Mouse (Mus musculus): Measurements from ENCODE around the gene Zbtb7b.

Gene Zbtb7b

DNA sequence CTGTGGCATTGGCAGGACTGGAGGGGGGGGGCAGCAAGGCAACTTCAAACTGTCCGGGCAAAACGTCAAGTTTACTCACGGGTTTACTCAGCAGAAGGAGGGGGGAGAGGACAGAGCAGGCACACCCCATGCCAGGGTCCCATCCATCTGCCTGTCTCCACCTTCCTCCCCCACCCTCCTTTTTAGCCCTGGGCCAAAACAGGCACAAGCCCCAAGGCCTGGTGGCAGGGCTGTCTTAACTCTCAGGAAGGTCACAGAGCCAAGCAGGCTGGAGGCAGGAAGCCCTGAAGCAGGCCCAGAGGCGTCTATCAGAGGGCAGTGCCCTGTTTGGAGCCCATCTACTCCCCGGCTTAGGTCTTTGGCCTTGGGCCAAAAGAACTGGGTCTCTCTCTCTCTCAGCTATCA lies 4.5 kb downstream of the Zbtb7b start:
- DNase-seq (ENCODE audit: low read depth, low spot score) = no peak

DNA sequence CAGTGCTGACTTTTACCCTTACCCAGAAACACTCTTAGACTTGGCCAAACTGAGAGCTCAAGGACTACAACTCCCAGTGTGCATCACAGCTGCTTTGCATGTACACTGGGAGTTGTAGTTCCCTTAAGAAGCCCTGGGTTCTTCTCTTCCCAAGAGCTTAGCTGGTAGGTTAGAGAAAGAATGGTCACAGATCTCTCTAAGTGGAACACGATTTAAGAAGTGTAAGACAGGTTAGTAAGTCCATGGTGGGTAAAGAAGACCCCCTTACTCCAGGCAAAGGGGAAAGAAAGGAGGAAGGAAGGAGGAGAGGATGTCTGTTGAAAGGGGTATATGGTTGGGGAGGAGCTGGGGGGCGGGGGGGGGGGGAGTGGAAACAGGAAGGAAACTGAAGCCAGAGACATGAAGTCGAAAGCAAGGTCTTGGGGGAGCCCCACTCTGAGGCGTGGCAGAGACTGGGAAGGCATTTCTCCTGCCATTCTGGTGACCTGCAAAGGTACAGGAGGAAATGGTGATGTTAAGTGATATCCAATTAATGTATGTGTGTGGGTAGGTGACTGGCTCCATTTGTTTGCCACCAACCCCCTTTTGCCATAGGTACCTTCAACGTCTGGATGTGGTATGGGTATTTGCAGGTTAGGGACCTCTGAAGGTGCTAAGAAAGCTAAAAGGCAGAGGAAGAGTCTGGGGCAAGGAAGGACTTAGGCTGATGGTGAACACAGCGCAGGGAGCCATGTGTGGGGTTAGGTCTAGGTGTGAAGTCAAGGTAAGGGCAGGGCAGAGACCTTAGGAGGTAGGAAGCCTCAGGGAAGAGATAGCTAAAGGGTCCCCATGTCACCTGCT lies 5.5 kb downstream of the Zbtb7b start:
- DNase-seq (ENCODE audit: low read depth, low spot score) = no peak

DNA sequence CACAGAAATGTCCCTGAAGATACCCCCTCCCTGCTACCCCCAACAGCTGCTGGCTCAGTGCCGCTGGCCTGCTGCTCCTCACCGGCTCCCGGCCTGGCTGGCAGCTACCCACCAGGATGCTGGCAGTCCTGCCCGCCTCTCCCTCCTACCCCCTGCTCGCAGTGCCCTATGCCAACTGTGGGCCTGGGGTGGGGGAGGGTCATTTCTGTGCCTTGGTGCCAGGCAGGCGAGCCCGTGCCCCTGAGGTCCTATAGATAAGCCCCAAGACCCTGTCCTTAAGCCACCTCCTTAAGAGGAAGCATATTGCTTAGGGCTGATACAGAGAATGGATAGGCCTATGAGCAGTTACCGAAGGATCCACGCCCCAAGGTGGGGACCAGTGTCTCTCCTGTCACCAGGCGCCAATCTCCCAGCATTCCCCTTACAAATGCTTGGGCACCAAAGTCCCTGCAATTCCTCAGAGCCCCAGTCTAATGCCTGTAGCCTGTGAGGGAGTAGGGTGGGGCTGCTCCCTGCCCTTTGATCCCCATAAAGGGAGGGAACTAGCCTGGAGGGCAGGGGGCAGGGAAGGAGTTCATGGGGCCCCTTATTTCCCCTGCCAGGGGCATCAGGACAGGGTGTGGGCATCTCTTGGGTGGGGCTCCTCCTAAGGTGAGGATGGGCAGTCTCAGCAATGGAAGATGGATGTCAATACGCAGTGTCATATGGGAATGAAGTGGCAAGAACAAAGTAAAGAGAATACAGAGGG lies 6.3 kb downstream of the Zbtb7b start:
- DNase-seq (ENCODE audit: low read depth, low spot score) = no peak

DNA sequence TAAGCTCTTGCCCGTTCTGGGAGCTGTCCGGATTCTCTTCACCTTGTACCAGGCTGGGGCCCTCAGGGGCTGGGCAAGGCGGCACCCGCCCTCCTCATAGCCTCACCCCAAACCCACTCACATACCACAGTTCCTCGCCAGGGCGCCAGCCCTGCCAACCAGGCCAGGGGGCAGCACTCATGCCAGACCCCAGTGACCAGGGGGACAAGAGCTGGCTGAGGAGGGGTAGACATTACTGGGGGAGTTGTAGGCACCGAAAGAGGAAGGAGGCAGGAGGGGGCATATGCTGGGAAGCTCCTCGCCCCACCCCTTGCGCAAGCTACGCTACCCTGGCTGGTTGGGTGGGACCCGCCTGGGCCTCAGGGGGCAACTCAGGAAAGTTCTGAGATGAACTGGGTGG lies 6.9 kb downstream of the Zbtb7b start:
- no peak for DNase-seq (ENCODE audit: low read depth, low spot score)

DNA sequence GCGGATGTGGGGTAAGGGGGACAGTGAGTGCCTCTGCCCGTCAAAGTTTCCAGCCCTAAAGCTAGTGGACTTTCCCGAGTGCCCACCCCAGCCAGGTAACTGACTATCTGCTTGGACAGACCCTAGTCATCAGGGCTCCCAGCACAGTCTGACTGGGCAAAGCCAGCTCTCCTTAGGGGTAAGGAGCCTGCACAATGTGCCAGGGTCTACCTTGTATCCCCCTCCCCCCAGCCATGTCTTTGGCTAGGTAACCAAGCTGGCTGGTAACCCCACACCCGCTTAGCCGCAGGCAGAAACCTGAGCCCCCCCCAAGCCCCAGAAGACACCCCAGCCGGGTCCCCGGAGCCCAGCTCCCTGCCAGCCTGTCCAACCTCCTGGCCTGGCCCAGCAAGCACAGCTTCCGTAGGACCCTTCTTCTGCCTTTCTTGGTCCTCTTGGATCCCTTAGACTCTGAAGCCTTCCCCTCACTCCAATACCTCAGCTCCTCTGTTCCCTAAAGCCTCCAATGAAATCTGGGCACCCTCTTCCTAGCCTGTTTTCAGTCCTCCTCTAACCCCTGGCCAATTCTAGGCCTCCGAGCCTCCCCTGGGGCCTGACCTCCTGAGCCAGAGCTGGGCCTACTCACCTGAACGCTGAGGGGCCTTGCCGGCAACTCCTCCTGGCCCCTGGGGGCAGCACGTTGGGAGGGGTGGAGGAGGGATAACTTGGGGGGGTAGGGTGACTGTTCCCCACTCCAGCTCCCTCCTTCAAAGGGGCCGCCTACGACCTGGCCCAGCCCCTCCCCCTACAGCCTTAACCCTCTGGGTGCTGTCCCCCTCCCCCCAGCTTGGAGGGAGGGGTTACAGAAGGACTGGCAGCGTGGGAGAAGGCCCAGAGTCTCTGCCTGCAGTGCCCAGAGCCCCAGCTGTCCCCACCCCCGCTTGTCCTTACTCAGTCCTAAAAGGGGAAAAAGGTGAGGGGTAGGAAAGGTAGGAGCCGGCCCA lies 7.8 kb downstream of the Zbtb7b start:
- no peak for DNase-seq (ENCODE audit: low read depth, low spot score)

DNA sequence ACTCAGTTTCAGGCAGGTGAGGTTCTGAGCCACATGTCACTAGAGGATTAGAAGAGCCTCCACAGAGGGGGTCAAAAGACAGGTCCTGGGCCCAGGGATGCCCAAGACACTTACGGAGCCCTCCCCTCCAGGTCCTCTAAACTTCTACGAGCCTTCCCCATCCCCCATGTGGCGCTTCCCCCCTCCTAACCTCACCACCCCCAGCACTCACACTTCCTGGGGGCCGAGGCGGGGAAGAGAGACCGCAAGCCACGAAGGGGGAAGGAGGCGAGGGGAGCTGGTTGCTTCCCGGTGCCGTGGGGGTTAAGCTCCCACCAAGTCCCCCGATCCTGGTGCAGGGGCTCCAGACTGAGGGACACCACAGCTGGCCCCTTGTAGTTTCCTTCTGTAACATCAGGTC lies 9.1 kb downstream of the Zbtb7b start:
- DNase-seq (ENCODE audit: low read depth, low spot score) = no peak

DNA sequence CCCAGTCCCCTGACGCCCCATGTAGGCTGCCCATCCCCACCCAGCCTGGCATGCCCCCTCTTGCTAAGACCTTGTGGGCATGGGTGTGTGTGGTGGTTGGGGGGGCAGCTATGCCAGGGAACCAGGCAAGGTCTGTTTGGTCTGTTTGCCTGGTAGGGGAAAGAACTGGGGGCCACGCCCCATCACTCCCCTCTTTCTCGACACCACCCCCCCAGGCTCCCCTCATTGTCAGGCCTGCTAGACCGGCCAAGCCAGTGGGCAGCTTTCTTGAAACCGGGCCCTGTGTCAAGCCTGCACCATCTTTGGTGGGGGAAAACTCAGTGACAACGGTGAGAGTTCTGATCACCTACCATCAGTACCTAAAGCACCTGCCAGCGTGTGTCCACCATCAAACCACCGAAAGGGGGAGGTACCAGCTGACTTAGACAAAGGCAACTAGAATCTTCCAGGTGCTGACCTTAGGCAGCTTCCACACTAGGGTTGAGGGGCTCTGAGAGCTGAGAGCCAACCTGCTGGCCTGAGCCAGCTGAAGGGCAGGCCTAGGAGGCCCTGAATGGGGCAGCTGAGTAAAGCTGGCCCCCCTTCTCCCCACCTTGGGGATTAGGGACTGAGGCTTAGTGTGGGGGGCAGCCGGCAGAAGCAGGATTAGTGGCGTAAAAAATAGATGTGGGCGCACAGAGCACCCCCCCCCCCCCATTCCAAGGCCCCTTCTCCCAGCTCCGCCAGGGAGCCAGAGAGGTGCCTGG lies 10.1 kb downstream of the Zbtb7b start:
- DNase-seq (ENCODE audit: low read depth, low spot score) = peak; percentile 84

DNA sequence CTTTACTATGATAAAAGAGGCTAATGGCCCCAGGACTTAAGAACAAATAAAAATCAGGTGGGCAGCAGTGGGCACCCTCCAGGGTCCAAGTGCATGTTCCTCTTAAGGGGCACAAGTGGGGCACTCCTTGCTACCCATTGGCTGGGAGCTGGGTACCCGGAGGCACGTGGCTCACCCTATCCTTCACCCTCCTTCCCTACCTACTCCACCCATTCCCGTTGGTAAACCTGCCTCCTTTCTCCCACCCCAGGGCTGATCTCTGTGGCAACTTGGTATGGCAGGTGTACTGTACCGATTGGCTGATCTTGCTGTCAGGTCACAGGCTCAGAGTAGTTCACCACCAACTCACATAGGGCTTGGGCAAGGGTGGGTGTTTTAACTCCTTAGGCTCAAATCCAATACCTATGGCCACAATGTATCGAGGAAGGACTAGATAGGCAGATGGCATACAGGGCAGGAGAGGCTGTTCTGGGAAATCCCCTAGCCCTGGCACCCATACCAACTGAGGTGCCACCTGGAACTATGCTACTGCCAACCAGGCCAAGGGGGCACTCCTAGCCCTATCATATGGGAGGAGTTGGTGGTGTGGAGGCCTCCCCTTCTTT lies 10.8 kb downstream of the Zbtb7b start:
- no peak for DNase-seq (ENCODE audit: low read depth, low spot score)

DNA sequence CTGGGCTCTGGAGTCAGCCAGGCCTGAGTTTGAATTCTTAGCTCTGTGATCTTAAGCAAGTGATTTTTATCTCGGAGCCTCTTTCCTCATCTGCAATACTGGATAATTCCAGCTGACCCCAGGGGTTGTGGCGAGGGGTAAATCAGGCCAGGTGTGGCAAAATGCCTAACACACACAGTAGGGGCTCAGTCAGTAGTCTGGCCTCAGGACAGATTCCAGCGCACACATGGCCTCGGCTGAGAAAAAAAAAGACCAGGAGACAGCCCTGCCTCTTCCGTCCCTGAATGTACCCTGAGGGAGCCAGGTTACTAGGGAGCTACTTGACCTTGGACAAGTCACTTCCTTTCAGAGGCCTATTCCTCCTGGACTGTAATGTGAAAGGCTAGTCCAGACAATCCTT lies 11.6 kb downstream of the Zbtb7b start:
- DNase-seq (ENCODE audit: low read depth, low spot score) = no peak

DNA sequence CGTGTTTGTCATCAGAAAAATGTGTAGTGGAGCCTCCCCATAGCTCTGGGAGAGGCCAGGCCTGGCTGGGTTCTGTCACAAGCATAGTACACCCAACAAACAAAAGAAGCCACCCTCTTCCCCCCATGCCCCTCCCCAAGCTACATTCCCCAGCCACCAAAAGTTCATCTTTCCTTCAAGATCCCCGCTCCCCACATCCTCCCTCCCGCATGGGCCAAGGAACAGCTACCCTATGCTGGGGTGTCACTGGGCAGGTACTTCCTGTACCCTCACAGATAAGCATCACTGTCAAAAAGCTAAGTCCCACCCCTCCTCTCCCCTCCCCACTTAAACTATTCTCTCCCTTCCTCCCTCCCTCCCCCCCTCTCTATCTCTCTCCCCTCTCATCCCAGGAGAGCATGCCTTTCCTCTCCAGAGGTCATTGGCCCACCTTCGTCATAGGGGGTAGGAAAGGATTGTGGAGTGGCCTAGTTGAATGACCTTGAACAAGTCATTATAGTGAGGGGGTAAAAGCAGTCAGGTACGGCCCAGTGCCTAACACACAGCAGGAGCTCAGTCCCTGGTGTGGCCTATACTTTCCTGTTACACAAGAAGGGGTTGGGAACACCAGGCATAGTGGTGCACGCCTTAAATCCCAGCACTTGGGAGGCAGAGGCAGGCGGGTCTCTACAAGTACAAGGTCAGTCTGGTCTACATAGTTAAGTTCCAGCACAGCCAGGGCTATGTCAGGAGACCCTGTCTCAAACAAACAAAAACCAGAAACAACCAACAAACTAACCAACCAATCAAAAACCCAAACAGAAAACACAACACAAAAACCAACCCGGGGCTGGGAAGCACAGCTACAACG lies 12.3 kb downstream of the Zbtb7b start:
- no peak for DNase-seq (ENCODE audit: low read depth, low spot score)

DNA sequence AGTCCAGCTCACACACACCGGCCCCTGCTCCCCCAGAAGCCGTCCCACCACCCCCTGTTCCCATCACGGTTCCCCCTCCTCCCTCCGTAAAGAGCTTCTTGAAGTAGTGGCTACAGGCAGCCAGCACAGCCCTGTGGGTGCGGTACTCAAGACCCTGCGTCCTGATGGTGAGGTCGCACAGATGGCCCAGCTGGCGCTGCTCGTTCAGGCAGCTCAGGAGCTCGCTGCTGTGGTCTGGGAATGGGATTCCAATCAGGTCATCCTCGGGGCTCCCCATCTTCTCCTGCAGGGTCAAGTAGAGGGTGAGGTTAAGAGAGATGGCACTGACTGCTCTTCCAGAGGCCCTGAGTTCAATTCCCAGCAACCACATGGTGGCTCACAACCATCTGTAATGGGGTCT lies 13.3 kb downstream of the Zbtb7b start:
- DNase-seq (ENCODE audit: low read depth, low spot score) = no peak

DNA sequence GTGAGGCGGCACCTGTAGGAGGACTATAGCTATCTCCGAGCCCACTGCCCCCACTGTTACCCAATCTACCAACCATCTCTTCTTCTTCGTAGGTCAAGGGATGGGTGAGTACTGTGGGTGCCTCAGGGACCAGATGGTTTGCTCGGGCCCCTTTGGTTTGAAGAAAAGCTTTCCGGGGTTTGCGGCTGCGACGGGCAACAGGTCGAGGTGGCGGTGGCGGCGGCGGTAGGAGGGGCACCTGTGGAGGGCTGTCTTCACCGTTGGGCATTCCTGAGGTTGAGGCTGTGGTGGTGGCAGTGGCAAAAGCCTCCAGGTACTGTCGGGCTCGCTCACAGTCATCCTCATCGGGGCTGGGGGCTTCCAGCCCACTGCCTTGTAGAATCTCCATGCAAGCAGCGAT lies 13.9 kb downstream of the Zbtb7b start:
- DNase-seq (ENCODE audit: low read depth, low spot score) = no peak

DNA sequence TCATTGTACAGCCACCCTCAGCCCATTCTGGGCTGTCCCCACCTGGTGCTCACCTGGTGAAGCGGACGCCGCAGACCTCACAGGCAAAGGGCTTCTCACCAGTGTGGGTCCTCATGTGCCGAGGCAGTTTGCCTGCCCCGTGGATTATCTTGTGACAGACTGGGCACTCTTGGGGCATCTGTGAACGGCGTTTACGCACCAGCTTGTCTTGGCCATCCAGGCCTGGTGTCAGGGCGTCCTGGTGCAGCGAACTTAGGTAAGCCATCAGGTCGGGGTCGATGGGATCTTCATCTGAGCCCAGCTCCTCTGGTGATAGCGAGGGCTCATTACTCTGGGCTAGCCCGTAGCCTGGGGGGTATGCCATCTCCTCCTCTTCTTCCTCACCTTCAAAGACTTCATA lies 14.3 kb downstream of the Zbtb7b start:
- no peak for DNase-seq (ENCODE audit: low read depth, low spot score)

DNA sequence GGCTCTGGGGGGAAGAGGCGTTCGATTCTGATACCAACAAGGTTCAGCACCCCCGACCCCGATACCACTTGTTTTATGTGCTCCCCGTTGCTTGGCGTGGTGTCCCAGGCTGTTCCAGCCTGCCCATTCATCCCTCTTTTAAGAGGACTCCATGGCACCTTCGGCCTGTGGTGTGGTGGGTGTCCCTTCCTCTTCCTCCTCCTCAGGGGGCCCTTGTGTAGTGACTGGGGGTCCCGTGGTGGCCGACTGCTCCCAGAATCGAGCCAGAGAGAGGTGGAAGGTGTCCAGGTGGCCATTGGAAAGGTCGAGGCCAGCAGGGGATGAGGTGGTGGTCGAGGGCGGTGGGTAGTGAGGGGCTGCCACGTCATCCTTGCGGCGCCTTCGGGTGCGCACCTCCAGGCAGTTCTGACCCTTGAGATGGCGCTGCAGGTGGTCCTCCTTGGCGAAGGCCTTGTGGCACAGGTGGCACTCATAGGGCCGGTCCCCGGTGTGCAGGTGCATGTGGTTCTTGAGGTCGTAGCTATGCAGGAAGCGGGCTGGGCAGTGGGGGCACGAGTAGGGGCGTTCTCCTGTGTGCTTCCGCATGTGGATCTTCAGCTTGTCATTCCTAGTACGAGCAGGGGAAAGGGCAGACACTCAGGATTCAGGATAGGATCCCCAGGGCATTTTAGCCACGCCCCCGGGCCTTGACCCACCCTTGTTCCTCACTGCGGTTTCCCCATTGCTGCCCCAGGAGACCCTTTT lies 15.0 kb downstream of the Zbtb7b start:
- no peak for DNase-seq (ENCODE audit: low read depth, low spot score)

DNA sequence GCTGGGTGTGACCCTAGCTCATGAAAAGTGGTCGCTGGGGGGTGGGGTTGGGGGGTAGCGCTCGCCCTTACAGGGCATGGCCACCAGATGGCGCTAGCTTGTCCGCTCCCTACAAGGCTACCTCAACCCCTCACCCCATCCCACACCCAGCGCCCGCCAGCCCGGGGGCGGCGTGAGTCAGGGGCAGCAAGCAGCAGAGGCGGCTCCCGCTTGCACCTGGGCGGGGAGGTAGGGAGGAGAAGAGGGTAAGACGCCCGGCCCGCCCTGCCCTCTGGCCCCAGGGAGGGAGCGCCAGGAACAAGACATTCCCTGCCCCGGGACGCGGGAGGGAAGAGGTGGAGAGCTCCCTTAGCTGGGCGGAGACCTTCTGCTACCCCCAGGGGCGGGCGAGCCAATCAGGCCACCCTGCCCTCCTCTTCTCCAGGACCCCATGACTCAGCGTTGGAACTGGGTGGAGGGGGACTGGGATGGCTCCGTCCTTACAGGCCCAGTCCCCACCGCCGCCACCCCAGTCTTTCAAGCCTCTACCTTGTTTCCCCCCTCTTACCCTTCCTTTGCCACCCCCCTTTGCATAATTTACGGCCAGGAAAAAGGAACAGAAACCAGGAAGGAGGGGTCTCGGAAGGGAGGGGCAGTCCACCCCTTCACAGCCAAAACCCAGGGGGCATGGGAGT lies 16.0 kb downstream of the Zbtb7b start:
- no peak for DNase-seq (ENCODE audit: low read depth, low spot score)

DNA sequence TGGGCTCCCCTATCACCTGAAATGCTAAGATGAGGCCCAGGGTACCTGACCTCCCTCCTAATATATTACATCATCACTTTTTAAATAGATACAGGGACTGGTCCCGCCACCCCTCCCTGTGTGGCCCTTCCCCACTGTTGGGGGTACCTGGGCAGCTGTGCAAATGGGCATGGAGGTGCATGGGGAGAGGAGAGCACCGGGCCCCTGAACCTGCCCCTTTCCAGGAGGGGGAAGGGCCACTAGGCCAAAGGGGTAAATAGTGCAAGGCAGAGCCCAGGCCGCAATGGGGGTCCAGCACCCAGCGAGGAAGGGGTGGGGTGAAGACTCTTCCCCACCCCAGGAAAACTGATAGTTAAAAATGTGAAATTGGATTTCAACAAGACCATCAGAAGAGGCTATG lies 16.7 kb downstream of the Zbtb7b start:
- no peak for DNase-seq (ENCODE audit: low read depth, low spot score)

DNA sequence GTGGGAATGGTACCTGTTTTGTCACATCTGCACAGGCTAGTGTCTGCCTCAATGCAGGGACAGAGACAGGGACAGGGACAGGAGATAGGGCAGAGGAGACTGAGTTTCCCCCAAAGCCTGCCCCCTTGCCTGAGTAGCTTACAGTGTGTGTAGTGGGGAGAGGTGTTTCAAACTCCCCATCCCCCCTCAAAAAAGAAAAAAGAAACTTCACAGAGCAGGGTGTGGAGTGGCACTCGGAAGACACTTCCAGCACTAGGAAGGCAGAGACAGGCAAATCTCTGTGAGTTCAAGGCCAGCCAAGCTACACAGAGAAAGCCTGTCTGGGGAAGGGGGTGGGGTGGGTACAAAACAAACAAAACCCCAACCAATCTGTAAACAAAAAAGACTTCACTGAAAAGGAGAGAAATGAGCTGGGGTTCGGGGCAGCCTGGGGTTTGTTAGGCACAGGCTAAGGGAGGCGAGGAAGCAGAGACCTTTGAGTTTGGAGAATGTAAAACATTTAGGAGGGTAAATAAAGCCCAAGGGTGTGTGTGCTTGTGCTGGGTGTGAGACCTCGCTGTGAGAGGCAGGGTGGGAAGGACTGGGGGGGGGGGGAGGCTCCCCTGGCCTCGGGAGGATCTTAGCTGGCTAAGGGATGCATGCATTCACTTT lies 20.9 kb downstream of the Zbtb7b start:
- DNase-seq (ENCODE audit: low read depth, low spot score) = no peak

DNA sequence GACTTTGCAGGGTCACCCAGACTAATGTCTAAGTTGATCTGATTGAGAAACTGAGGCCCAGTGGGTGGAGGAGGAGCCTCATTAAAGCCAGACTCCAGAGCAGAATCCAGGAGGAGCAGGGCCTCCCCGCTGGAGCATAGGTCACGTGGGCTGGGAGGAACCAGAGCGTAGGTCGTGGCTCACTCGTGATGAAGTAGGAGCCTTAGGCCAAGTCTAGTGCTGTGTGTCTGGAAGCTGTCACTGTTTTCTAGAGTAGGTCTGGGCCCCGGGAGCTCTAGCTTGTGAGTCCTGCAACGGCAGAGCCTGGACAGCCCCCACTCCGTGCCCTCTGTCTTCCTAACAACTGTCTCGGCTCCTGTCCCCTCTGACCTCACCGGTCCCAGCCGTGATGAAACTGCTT lies 27.2 kb downstream of the Zbtb7b start:
- no peak for DNase-seq (ENCODE audit: low read depth, low spot score)

Data from retina, adult 2 months (tissue).